Mouse (Mus musculus) embryonic facial prominence, embryonic 15.5 days (tissue): Measurements from ENCODE around the gene Specc1. TPM values are rescaled to one million over a fixed set of nuclear protein-coding genes. Genes with fewer than 3 reads are reported as not detected.
"Not testable (repeated sequence)": the region's sequence is repeated elsewhere in the genome, so short reads cannot be mapped to it uniquely, and the experiment has no call there.

Source experiments
- ATAC-seq: fragments of 200-750 bp; cut with Nextera tagmentation; 2 replicates; pipeline ENCODE4 v1.8.0; 2017; ENCODE audit warnings: low read depth, moderate TSS enrichment; ENCODE audit not compliant: insufficient number of reproducible peaks, low FRiP score, low TSS enrichment
- H3K27ac ChIP-seq: fragments of 300-500 bp; sonication (generic); replicated peaks from 2 replicates; pipeline ENCODE4 v1.5.1; 2015; ENCODE audit warnings: mild to moderate bottlenecking, inconsistent platforms
- H3K27me3 ChIP-seq: fragments of 300-500 bp; sonication (generic); 2 replicates; pipeline ENCODE4 v1.6.1; 2015; ENCODE audit warnings: inconsistent platforms
- H3K36me3 ChIP-seq: fragments of 300-500 bp; sonication (generic); 2 replicates; pipeline ENCODE4 v1.6.1; 2015; ENCODE audit warnings: mild to moderate bottlenecking, inconsistent platforms
- H3K4me1 ChIP-seq: fragments of 300-500 bp; sonication (generic); 2 replicates; pipeline ENCODE4 v1.6.1; 2015; ENCODE audit warnings: inconsistent platforms
- H3K4me2 ChIP-seq: fragments of 300-500 bp; sonication (generic); replicated peaks from 2 replicates; pipeline ENCODE4 v1.6.1; 2015; ENCODE audit warnings: mild to moderate bottlenecking, inconsistent platforms
- H3K4me3 ChIP-seq: fragments of 300-500 bp; sonication (generic); replicated peaks from 2 replicates; pipeline ENCODE4 v1.5.1; 2015; ENCODE audit warnings: mild to moderate bottlenecking, inconsistent platforms
- H3K9ac ChIP-seq: fragments of 300-500 bp; sonication (generic); 2 replicates; pipeline ENCODE4 v1.6.1; 2015; ENCODE audit warnings: inconsistent platforms
- H3K9me3 ChIP-seq: fragments of 300-500 bp; sonication (generic); replicated peaks from 2 replicates; pipeline ENCODE4 v1.6.1; 2016; ENCODE audit warnings: inconsistent platforms
- WGBS: fragments of 180-500 bp; shearing (Covaris S2); methylation state at CpG from one replicate; pipeline ENCODE4 v1.1.7; 2015; 5-methylcytosine and 5-hydroxymethylcytosine counted together
- polyA plus RNA-seq: library from polyadenylated mRNA; unstranded; fragments of >200 nt; fragmentation: Nextera tagmentation; extraction: Ambion mirVana; gene quantifications from 2 replicates; pipeline ENCODE4 v1.2.1, GENCODE M21; 2015

Gene Specc1
- polyA plus RNA-seq, 1 experiment from 2014 or later = 10.8 TPM

DNA sequence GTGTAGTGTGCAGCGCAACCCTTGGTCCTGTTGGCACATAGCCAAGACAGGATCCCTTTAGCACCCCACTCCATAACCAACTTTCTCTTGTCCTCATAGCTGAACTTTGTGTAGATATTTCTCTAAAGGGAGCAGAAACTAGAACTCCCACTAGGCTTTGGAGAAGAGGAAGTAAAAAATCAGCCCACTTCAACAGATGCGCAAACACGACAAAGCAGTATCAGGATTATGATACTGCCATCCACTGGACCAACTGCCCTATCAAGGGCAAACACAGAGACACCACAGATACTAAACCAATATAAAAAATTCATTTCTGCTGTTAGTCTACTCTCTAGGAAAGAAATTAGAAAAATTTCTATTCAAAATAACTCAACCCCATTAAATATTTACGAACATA lies 10.0 kb upstream of the Specc1 start:
- no peak for ATAC-seq
- H3K36me3 ChIP-seq = no peaks in the 10 kb centered on the region
- no peaks in the 10 kb centered on the region for H3K27me3 ChIP-seq
- H3K4me3 ChIP-seq = no peak overlapping the region
- H3K27ac ChIP-seq = no peak overlapping the region
- no peak overlapping the region for H3K4me2 ChIP-seq
- no peak overlapping the region for H3K9ac ChIP-seq
- no peaks in the 10 kb centered on the region for H3K4me1 ChIP-seq
- 88% methylated on average over 4 of the region's 4 CpGs for WGBS
- no peaks in the 10 kb centered on the region for H3K9me3 ChIP-seq

DNA sequence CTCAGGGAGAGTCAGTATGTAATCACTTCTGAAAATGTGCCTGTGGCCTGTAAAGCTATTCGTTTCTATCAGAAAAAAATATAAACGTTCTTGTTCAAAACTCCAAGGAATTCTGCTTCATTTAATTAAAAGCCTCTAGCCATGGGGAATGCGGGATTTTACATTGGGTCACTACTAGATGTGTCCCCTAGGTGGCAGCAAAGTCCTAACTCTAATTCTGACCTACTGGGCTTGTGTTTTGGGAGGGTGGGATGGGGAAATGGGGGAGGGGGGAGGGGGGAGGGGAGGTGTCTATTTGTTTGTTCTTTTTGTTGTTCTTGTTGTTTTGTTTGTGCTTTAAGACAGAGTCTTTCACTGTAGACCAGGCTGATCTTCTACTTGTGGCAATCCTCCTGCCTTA lies 7.2 kb upstream of the Specc1 start:
- no peaks in the 10 kb centered on the region for H3K27me3 ChIP-seq
- H3K4me2 ChIP-seq = no peak overlapping the region
- WGBS = 0% methylated on average over 3 of the region's 3 CpGs
- H3K27ac ChIP-seq = no peak overlapping the region
- H3K9ac ChIP-seq = no peak overlapping the region
- no peaks in the 10 kb centered on the region for H3K4me1 ChIP-seq
- no peaks in the 10 kb centered on the region for H3K9me3 ChIP-seq
- H3K4me3 ChIP-seq = no peak overlapping the region
- ATAC-seq = no peak
- H3K36me3 ChIP-seq = no peaks in the 10 kb centered on the region

DNA sequence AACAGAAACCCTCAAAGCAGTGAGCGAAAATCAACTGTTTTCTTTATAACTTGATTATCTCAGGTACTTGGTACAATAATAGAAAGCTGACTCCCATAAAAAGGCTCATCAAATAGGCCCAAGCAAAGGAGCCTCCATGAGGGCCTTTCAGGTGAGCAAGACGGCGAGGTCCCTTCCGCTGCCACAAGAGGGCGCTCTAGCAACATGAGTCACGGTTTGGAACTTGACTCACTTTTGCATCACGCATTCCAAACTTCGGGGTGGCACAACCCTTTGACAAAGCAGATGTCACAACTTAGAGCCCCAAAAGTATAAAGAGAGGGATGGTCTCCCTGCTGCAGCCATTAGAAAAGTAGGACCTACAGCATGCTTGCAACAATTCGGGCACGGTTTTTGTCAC lies 5.9 kb upstream of the Specc1 start:
- 11% methylated on average over 10 of the region's 10 CpGs for WGBS
- no peaks in the 10 kb centered on the region for H3K9me3 ChIP-seq
- peak overlapping the region; percentile 21; the same call in 1 of the 2 replicates for H3K4me2 ChIP-seq
- H3K4me1 ChIP-seq = no peaks in the 10 kb centered on the region
- H3K27me3 ChIP-seq = no peaks in the 10 kb centered on the region
- H3K9ac ChIP-seq = no peak overlapping the region
- H3K4me3 ChIP-seq = no peak overlapping the region
- no peak for ATAC-seq
- H3K36me3 ChIP-seq = no peaks in the 10 kb centered on the region
- H3K27ac ChIP-seq = no peak overlapping the region

DNA sequence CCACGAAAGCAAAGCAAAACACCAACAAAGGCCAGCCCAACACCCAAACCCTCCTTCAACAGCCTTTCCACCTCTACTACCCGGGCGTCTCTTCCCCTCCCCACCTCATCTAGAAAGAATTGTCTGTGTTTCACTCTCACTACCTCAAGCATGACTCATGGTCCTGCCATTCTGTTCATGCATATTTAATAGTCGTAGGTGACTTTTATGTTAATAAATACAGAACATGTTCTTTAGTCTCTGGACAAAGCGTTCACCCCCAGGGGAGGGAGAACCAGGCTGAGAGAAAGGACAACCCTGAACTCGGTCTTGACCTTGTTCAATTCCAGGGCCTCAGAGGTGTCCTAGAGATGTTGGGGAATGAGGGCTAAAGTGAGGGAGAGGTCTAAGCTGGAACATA lies 1.4 kb upstream of the Specc1 start:
- no peaks in the 10 kb centered on the region for H3K9me3 ChIP-seq
- H3K4me1 ChIP-seq = peaks cover 9% of the 10 kb centered on the region; the same call in 1 of the 2 replicates
- no peak overlapping the region for H3K4me2 ChIP-seq
- no peak overlapping the region for H3K27ac ChIP-seq
- peaks cover 25% of the 10 kb centered on the region for H3K27me3 ChIP-seq
- H3K4me3 ChIP-seq = no peak overlapping the region
- 73% methylated on average over 6 of the region's 6 CpGs for WGBS
- ATAC-seq = no peak
- no peaks in the 10 kb centered on the region for H3K36me3 ChIP-seq
- H3K9ac ChIP-seq = no peak overlapping the region

DNA sequence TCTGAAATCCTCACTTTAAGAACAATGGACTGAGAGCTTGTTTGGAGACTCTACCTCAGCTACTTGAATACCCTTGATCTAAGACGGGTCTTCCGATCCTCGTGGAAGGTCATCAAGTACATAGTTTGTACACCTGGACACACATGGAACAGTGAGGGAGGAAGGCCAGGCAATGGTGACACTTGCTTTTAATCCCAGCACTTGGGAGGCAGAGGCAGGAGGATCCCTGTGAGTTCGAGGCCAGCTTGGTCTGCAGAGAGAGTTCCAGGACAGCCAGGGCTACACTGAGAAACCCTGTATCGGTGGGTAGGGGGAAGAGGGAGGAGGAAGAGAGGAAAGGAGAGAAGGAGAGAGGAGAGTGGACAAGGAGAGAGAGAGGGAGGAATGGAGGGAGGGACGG lies 612 bp upstream of the Specc1 start:
- Histone ChIP-seq H3K4me2 (peak overlapping the region; percentile 100), H3K4me3 (no peak overlapping the region), H3K9me3 (no peaks in the 10 kb centered on the region), H3K27ac (no peak overlapping the region), H3K27me3 (peaks cover 25% of the 10 kb centered on the region), H3K4me1 (peaks cover 9% of the 10 kb centered on the region; the same call in 1 of the 2 replicates), H3K36me3 (no peaks in the 10 kb centered on the region), H3K9ac (no peak overlapping the region)
- ATAC-seq = no peak
- WGBS = 80% methylated on average over 6 of the region's 6 CpGs

DNA sequence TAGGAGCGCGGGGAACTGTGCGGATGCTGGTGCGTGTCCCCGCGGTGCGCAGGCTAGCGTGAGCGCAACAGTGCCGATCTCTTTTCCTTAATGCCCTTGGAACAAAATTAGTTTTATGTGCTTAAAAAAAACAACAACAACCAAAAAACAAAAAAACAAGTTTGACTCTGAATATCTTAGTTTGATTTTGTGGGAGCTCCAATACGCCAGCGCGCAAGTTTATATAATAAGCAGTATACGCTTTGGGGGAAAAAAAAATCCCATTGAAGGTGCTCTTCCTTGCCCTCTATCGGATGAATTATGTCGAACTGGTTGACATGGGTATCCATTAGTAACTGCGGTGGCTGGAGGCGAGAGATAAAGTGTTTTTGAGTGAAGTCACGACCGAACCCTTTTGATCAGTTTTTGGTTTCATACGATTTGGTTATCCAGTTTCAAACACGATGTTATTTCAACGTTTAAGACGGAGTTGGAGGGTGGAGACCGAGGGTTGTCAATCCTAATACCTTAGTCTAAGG lies 792 bp downstream of the Specc1 start:
- H3K36me3 ChIP-seq = no peaks in the 10 kb centered on the region

DNA sequence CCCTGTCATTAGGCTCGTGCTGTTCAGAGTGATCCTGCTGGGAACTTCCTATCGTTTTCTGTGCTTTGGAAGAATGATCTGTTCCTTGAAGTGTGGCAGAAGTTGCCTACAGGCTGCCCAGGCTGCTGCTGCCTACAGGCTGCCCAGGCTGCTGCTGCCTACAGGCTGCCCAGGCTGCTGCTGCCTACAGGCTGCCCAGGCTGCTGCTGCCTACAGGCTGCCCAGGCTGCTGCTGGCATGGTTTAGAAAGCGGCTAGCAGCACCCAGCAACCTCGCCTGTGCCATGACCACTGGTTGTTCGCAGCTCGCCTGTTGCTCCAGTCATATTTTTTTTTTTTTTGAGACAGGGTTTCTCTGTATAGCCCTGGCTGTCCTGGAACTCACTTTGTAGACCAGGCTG lies 2.1 kb downstream of the Specc1 start:
- not testable (repeated sequence) for H3K9ac ChIP-seq, H3K4me1 ChIP-seq, H3K9me3 ChIP-seq, H3K4me3 ChIP-seq, H3K4me2 ChIP-seq, H3K36me3 ChIP-seq, H3K27ac ChIP-seq, ATAC-seq
- 65% methylated on average over 6 of the region's 6 CpGs for WGBS
- H3K27me3 ChIP-seq = peaks cover 25% of the 10 kb centered on the region

More for the DNA sequence above, 792 bp downstream of the Specc1 start:
- H3K9me3 ChIP-seq = no peaks in the 10 kb centered on the region
- H3K9ac ChIP-seq = no peak overlapping the region
- peak overlapping the region; percentile 100 for H3K4me2 ChIP-seq
- H3K4me3 ChIP-seq = peak overlapping the region; percentile 63
- H3K27me3 ChIP-seq = peaks cover 25% of the 10 kb centered on the region
- ATAC-seq = no peak
- H3K4me1 ChIP-seq = peaks cover 9% of the 10 kb centered on the region; the same call in 1 of the 2 replicates
- H3K27ac ChIP-seq = no peak overlapping the region
- 3% methylated on average over 25 of the region's 25 CpGs for WGBS

DNA sequence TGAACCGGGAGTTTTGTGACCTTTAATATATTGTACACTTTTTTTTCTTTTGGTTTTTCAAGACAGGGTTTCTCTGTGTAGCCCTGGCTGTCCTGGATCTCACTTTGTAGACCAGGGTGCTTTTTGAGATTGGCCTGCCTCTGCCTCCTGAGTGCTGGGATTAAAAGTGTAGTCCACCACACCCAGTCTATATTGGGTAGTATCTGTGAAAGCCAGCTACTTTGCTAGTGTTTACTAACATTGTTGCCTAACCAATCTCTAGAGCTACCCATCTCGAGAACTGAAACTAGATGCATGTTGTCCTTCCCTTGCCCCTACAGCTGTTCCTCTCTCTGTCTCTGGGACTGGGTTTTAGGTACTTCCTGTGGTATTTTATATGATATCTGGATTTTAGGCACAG lies 3.5 kb downstream of the Specc1 start:
- Histone ChIP-seq H3K4me1 (peaks cover 9% of the 10 kb centered on the region; the same call in 1 of the 2 replicates), H3K9ac (no peak overlapping the region), H3K9me3 (no peaks in the 10 kb centered on the region), H3K27me3 (peaks cover 25% of the 10 kb centered on the region), H3K27ac (no peak overlapping the region), H3K36me3 (no peaks in the 10 kb centered on the region), H3K4me3 (no peak overlapping the region), H3K4me2 (no peak overlapping the region)
- ATAC-seq = no peak
- 82% methylated on average over 2 of the region's 2 CpGs for WGBS

DNA sequence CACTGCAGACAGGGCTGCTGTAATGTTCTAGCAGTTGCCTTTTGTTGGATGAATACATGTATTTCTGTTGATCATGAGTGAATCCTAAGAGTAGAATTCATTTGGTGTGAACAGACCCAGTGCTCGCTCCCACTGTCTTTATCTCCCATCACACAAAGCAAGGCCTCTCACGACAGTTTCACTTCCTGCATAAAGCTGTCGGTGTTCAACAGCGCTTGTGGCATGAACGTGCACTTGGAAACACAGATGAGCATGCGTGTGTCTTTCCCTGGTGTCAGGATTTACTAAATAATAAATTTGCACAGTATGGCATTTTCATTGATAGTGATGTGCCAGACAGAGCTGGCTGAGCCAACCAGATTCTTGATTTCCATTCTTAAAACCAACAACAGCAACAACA lies 6.1 kb downstream of the Specc1 start:
- Histone ChIP-seq H3K4me3 (no peak overlapping the region), H3K9ac (no peak overlapping the region), H3K36me3 (no peaks in the 10 kb centered on the region), H3K27me3 (peaks cover 15% of the 10 kb centered on the region), H3K9me3 (no peaks in the 10 kb centered on the region), H3K27ac (no peak overlapping the region), H3K4me2 (no peak overlapping the region), H3K4me1 (no peaks in the 10 kb centered on the region)
- no peak for ATAC-seq
- WGBS = 80% methylated on average over 6 of the region's 6 CpGs

DNA sequence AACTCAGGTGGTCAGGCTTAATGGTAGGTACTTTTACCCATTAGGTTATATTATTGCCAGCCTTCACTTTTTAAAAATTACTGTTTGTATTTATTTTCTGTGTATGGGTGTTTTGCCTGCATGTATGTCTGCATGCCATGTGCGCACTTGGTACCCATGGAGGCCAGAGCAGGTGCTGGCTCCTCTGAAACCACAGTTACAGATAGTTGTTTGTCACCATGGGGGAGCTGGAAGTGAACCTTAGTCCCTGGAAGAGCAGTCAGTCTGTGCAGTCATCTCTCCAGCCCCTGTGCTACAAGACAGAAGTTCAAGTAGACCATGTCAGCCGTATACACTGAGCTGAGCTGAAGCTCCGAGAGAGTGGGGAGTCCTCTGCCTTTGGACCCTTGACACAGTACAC lies 6.6 kb downstream of the Specc1 start:
- Histone ChIP-seq H3K36me3 (no peaks in the 10 kb centered on the region), H3K27ac (no peak overlapping the region), H3K4me3 (no peak overlapping the region), H3K9me3 (no peaks in the 10 kb centered on the region), H3K27me3 (peaks cover 11% of the 10 kb centered on the region), H3K9ac (no peak overlapping the region), H3K4me1 (no peaks in the 10 kb centered on the region), H3K4me2 (no peak overlapping the region)
- ATAC-seq = no peak
- 81% methylated on average over 3 of the region's 3 CpGs for WGBS

DNA sequence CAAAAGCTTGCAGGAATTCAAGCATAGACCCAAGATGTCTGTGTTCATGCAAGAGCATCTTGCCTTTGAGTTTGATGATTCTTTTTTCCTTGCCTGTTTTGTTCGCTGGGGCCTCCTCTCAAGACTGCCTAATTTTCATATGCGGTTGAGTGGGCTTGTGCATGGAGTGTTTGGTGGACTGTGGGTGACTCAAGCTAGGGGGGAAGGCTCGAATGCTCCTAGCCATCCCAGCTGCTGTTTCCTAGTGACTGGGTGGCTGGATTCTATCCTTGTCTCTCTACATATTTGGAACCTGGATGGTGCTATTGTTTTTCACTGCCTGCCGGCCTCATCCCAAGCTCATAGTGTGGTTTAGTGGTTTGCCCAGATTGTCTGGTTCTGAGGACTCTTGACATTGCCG lies 8.0 kb downstream of the Specc1 start:
- H3K27ac ChIP-seq = no peak overlapping the region
- no peak for ATAC-seq
- H3K36me3 ChIP-seq = no peaks in the 10 kb centered on the region
- H3K9me3 ChIP-seq = no peaks in the 10 kb centered on the region
- H3K4me2 ChIP-seq = no peak overlapping the region
- no peak overlapping the region for H3K4me3 ChIP-seq
- no peaks in the 10 kb centered on the region for H3K4me1 ChIP-seq
- WGBS = 82% methylated on average over 5 of the region's 5 CpGs
- no peak overlapping the region for H3K9ac ChIP-seq
- H3K27me3 ChIP-seq = peaks cover 2% of the 10 kb centered on the region; the same call in 1 of the 2 replicates

DNA sequence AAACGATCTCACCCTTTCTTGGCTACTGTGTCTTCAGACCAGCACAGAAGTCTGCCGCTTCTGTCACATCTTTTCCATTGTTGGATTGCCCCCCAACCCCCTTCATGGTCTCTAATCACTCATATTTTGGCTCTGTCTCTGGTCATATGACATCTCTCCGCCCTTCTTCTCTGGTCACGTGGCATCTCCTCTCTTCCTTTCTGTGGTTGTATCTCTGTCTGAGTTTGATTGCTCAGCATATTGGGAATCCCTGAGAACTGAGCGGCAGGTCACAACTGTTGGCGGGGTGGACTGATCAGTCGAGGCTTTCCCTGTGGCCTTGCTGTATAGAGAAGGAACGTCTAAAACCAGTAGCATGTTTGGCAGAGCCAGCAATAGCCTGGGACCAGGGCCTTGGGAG lies 10.5 kb downstream of the Specc1 start:
- no peak overlapping the region for H3K4me2 ChIP-seq
- H3K36me3 ChIP-seq = no peaks in the 10 kb centered on the region
- no peak for ATAC-seq
- no peak overlapping the region for H3K4me3 ChIP-seq
- no peaks in the 10 kb centered on the region for H3K27me3 ChIP-seq
- H3K27ac ChIP-seq = no peak overlapping the region
- 73% methylated on average over 8 of the region's 8 CpGs for WGBS
- H3K4me1 ChIP-seq = peaks cover 3% of the 10 kb centered on the region; the same call in 1 of the 2 replicates
- no peak overlapping the region for H3K9ac ChIP-seq
- no peaks in the 10 kb centered on the region for H3K9me3 ChIP-seq
